Mouse (Mus musculus): ENCODE measurements at regions not wholly inside any gene's neighbourhood (a gene's known extent, or its start where the extent isn't known, plus 50 kb on each side); places are given as distances from the start of the nearest gene placed in this dataset.

DNA sequence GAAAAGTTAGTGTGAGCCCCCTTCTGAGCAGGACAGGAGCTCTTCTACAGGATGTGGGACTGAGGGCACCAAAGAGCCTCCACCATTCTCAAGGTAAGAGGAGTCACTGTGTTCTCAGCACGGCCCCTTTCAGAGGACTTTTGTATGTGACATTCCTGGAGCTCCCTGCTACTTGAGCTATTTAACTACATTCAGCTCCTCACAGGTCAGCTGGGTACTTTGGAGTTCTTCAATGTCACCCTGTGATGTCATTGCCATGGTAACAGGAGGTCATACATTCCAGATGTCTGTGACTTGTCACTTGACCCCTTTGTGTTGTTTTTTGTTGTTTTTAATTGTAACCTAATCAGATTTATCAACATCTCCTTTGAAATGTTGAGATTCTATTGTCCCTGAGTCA, 122.9 kb upstream of the Gm15217 start:
- 26% methylated on average over 1 of the region's 1 CpGs for WGBS
- Histone ChIP-seq H3K4me2 (ENCODE audit: low read depth, low read length) (no peak overlapping the region), H3K27ac (ENCODE audit: low read length) (no peak overlapping the region), H3K36me3 (ENCODE audit: control insufficient read depth, insufficient read depth) (no peaks in the 10 kb centered on the region), H3K27me3 (ENCODE audit: control insufficient read depth, insufficient read depth, low read length) (no peaks in the 10 kb centered on the region), H3K9me3 (replicated peaks; ENCODE audit: control insufficient read depth, low read length) (no peaks in the 10 kb centered on the region), H3K4me1 (ENCODE audit: control insufficient read depth, insufficient read depth, low read length) (peaks cover 3% of the 10 kb centered on the region; the same call in 1 of the 2 replicates), H3K9ac (ENCODE audit: low read length) (no peak overlapping the region), H3K4me3 (ENCODE audit: low read length) (no peak overlapping the region)
- ATAC-seq (replicated peaks; ENCODE audit: extremely low read depth, insufficient read depth, low FRiP score) = no peak; the same call in 1 of the 2 replicates

DNA sequence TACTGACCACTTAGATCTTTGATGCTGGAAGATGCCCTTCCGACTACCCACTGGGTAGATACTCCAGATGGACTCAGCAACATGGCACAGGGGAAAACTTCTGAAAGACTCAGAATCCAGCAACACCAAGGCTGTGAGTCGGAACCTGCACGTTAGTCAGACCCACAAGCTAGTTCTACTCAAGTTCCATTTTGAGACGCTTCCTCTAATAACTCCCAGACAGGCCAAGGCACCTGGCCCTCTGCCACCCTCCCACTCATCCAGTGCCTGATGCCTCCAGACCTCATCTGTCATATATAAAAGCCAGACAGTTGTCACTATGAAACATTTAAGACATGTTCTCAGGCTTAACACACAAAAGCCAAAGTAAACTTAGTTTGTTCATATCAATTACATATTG, 121.9 kb upstream of the Gm15217 start:
- H3K4me1 ChIP-seq (ENCODE audit: control insufficient read depth, insufficient read depth, low read length) = peaks cover 3% of the 10 kb centered on the region; the same call in 1 of the 2 replicates
- no peak for ATAC-seq (replicated peaks; ENCODE audit: extremely low read depth, insufficient read depth, low FRiP score)

DNA sequence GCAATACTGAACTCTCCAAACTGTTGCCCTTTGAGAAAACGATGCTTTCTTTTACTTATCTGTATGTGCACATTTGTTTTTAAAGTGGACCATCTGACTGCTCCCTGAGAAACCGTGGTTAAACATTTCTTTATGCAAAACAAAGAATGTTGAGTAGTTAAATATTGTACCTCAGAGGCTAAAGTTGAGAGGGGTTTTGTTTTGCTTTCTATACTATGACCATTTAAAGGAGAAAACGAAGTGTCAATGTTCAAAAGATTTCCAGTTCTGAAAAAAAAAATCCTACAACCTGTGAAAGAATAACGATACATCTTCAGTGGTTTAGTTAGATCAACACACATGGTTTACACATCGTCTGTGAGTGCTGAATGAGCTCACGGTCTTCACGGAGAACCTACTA, 120.7 kb upstream of the Gm15217 start:
- WGBS = 62% methylated on average over 7 of the region's 7 CpGs
- H3K36me3 ChIP-seq (ENCODE audit: control insufficient read depth, insufficient read depth) = no peaks in the 10 kb centered on the region
- no peak overlapping the region for H3K27ac ChIP-seq (ENCODE audit: low read length)
- no peaks in the 10 kb centered on the region for H3K9me3 ChIP-seq (replicated peaks; ENCODE audit: control insufficient read depth, low read length)
- peaks cover 3% of the 10 kb centered on the region; the same call in 1 of the 2 replicates for H3K4me1 ChIP-seq (ENCODE audit: control insufficient read depth, insufficient read depth, low read length)
- H3K4me3 ChIP-seq (ENCODE audit: low read length) = no peak overlapping the region
- no peaks in the 10 kb centered on the region for H3K27me3 ChIP-seq (ENCODE audit: control insufficient read depth, insufficient read depth, low read length)
- no peak for ATAC-seq (replicated peaks; ENCODE audit: extremely low read depth, insufficient read depth, low FRiP score)
- H3K9ac ChIP-seq (ENCODE audit: low read length) = no peak overlapping the region
- H3K4me2 ChIP-seq (ENCODE audit: low read depth, low read length) = no peak overlapping the region

More for the DNA sequence above, 121.9 kb upstream of the Gm15217 start:
- no peak overlapping the region for H3K9ac ChIP-seq (ENCODE audit: low read length)
- no peaks in the 10 kb centered on the region for H3K27me3 ChIP-seq (ENCODE audit: control insufficient read depth, insufficient read depth, low read length)
- no peak overlapping the region for H3K4me2 ChIP-seq (ENCODE audit: low read depth, low read length)
- H3K36me3 ChIP-seq (ENCODE audit: control insufficient read depth, insufficient read depth) = no peaks in the 10 kb centered on the region
- H3K9me3 ChIP-seq (replicated peaks; ENCODE audit: control insufficient read depth, low read length) = no peaks in the 10 kb centered on the region
- no peak overlapping the region for H3K4me3 ChIP-seq (ENCODE audit: low read length)
- no peak overlapping the region for H3K27ac ChIP-seq (ENCODE audit: low read length)
- WGBS = 35% methylated on average over 4 of the region's 4 CpGs

DNA sequence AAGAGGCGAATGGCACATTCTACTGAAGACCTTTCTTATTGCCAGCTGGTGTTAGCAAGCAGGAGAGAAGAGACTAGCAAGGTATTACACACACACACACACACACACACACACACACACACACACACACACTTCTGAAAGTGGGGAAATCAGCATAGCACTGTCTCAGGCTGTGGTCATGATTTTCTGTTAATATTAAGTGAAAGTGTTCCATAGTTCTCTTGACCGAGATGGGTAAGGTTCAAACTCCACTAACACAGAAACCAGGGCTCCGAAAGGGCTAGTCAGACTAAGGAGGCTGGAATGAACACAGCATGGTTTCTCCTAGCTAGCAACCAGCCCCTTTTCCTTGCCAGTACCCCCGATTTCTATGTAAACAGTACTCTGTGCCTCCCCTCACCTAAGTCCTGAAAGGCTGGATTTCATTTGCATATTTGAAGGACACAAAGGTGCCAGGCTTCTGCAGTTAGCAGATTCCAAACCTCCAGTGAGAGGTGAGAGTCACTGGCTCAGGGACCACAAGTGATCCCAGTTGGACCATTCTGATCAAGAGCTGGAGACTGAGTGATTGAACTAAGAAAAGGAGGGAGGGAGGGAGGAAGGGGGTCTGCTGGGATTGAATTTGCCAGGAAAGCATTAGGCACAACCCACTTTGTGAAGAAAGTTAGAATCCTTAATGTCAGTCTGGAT, 118.8 kb upstream of the Gm15217 start:
- ATAC-seq (replicated peaks; ENCODE audit: extremely low read depth, insufficient read depth, low FRiP score) = no peak
- Histone ChIP-seq H3K4me3 (ENCODE audit: low read length) (no peak overlapping the region), H3K4me2 (ENCODE audit: low read depth, low read length) (no peak overlapping the region)

DNA sequence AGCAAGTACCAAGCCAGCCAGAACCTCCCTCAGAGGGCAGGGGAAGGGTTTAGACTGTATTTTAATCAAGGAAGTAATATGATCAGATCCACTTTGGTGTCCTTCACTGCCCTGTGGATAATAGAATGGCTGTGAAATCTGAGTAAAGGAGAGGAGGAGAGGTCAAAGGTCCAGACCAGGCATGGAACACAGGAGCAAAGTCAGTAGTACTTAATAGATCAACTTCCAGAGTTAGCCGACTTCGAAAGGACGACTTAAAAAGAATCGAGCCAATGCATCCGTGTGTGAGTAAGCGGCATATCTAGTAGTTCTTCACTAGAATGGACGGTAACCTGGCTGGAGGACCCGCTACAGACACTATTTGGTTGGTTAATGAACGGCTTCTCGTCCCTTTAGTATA, 103.8 kb upstream of the Gm15217 start:
- ATAC-seq (replicated peaks; ENCODE audit: extremely low read depth, insufficient read depth, low FRiP score) = no peak
- Histone ChIP-seq H3K9ac (ENCODE audit: low read length) (no peak overlapping the region), H3K27ac (ENCODE audit: low read length) (no peak overlapping the region), H3K27me3 (ENCODE audit: control insufficient read depth, insufficient read depth, low read length) (no peaks in the 10 kb centered on the region), H3K36me3 (ENCODE audit: control insufficient read depth, insufficient read depth) (no peaks in the 10 kb centered on the region), H3K4me1 (ENCODE audit: control insufficient read depth, insufficient read depth, low read length) (no peaks in the 10 kb centered on the region), H3K4me3 (ENCODE audit: low read length) (no peak overlapping the region), H3K4me2 (ENCODE audit: low read depth, low read length) (no peak overlapping the region), H3K9me3 (replicated peaks; ENCODE audit: control insufficient read depth, low read length) (no peaks in the 10 kb centered on the region)
- 94% methylated on average over 10 of the region's 10 CpGs for WGBS

More for the DNA sequence above, 118.8 kb upstream of the Gm15217 start:
- H3K27me3 ChIP-seq (ENCODE audit: control insufficient read depth, insufficient read depth, low read length) = no peaks in the 10 kb centered on the region
- no peaks in the 10 kb centered on the region for H3K36me3 ChIP-seq (ENCODE audit: control insufficient read depth, insufficient read depth)
- H3K9me3 ChIP-seq (replicated peaks; ENCODE audit: control insufficient read depth, low read length) = no peaks in the 10 kb centered on the region
- no peak overlapping the region for H3K9ac ChIP-seq (ENCODE audit: low read length)
- H3K4me1 ChIP-seq (ENCODE audit: control insufficient read depth, insufficient read depth, low read length) = peaks cover 3% of the 10 kb centered on the region; the same call in 1 of the 2 replicates
- H3K27ac ChIP-seq (ENCODE audit: low read length) = no peak overlapping the region
- 86% methylated on average over 4 of the region's 4 CpGs for WGBS

DNA sequence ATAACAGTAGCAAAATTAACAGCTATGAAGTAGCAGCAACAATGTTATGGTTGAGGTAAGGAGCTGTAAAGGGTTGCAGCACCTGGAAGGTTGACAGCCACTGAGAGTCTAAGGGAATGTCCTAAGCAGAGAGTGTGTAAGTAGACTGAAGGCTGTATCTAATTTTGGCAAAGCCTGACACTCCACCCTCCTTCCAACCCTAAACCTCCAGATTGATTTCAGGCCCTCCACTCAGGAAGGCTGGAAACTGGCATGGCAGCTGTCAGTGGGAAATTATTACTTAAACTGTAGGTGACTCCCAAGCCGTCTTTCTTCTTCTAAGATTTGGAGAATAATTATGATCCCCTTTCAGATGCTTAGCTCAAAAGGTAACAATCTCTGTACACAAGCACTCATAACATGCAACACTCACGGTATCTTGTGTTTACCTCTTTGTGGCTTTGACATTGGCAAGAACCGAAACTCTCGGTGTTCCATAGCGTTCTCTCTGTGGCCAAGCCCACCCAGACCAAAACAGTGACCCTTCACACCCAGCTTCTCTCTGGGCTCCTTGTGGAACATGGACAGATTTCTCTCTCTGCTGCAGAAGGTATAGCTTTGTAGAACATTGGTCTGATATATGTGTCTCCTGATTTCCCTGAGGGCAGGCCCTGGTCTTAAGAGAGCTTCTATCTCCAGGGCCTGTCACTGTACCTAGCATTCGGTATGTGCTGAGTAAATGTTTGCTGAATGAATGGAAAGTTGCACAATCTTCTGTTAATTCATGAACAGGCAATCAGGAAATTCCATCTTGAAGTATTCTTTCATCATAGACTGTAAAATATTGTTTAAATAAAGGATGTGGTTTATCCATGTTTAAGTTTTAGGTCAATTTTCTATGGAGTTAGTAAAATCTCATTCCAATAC, 102.0 kb upstream of the Gm15217 start:
- no peaks in the 10 kb centered on the region for H3K27me3 ChIP-seq (ENCODE audit: control insufficient read depth, insufficient read depth, low read length)
- no peak overlapping the region for H3K9ac ChIP-seq (ENCODE audit: low read length)
- ATAC-seq (replicated peaks; ENCODE audit: extremely low read depth, insufficient read depth, low FRiP score) = no peak
- WGBS = 79% methylated on average over 6 of the region's 6 CpGs
- no peak overlapping the region for H3K27ac ChIP-seq (ENCODE audit: low read length)
- H3K9me3 ChIP-seq (replicated peaks; ENCODE audit: control insufficient read depth, low read length) = no peaks in the 10 kb centered on the region
- H3K4me3 ChIP-seq (ENCODE audit: low read length) = no peak overlapping the region
- H3K36me3 ChIP-seq (ENCODE audit: control insufficient read depth, insufficient read depth) = no peaks in the 10 kb centered on the region
- no peak overlapping the region for H3K4me2 ChIP-seq (ENCODE audit: low read depth, low read length)
- no peaks in the 10 kb centered on the region for H3K4me1 ChIP-seq (ENCODE audit: control insufficient read depth, insufficient read depth, low read length)

DNA sequence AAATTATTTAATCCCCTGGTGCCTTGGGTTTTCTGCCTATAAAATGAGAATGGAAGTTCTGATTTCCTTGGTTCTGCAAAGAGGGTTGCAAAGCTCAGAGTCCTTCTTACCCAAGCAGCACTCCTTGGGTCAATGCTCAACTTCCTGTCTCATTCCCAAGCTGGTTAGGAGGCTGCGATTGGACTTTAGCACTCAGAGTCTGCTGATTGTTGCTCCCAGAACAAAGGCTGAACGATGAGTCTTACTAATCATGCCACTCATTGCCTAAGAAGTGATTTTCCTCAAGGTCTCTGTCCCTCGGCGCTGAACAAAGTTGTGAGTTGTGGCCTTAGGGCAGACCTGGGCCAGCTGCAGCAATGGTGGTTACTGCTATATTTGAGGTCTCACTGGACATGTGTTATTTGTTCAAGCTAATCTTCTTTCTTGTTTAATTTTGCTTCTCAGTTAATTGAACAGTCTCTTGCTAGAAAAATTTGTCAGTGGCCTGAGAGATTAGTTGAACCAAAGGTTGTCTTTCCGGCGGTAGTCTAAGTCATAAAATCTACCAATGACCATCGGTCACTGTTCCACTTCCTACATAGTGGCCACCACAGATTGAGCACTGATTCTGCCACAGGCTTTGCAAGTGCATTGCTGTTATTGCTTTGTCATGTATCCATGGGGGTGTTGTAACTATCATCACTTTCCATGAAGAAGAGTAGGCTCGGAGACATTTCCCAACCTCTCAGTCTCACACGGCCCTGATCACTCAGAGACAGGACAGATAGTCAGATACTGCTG, 101.2 kb upstream of the Gm15217 start:
- H3K4me2 ChIP-seq (ENCODE audit: low read depth, low read length) = no peak overlapping the region
- H3K27ac ChIP-seq (ENCODE audit: low read length) = no peak overlapping the region
- H3K4me3 ChIP-seq (ENCODE audit: low read length) = no peak overlapping the region
- H3K4me1 ChIP-seq (ENCODE audit: control insufficient read depth, insufficient read depth, low read length) = no peaks in the 10 kb centered on the region
- H3K27me3 ChIP-seq (ENCODE audit: control insufficient read depth, insufficient read depth, low read length) = no peaks in the 10 kb centered on the region
- H3K9me3 ChIP-seq (replicated peaks; ENCODE audit: control insufficient read depth, low read length) = no peaks in the 10 kb centered on the region
- no peak for ATAC-seq (replicated peaks; ENCODE audit: extremely low read depth, insufficient read depth, low FRiP score)
- H3K36me3 ChIP-seq (ENCODE audit: control insufficient read depth, insufficient read depth) = no peaks in the 10 kb centered on the region
- WGBS = 84% methylated on average over 9 of the region's 9 CpGs
- H3K9ac ChIP-seq (ENCODE audit: low read length) = no peak overlapping the region

DNA sequence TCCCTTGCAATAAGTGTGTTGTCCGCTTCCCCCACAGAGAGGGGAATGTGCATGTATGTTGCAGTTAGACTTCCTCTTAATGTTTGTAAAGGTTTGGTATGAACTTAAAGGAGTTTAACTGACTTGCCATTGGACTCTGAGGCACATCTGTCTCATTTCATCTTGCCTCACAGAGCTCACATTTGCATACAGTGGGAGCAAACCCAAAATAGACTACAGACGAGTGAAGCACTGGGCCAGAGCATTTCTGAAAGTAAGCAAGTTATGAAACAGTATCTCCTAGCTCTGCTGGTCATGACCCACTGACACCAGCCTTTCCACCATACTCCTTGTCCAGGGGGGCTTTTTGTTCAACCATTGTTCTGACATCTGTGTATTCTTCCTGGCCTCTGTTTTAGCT, 86.8 kb upstream of the Gm15217 start:
- peaks cover 4% of the 10 kb centered on the region for H3K9me3 ChIP-seq (replicated peaks; ENCODE audit: control insufficient read depth, low read length)
- peaks cover 10% of the 10 kb centered on the region for H3K4me1 ChIP-seq (ENCODE audit: control insufficient read depth, insufficient read depth, low read length)
- H3K4me3 ChIP-seq (ENCODE audit: low read length) = no peak overlapping the region
- no peak overlapping the region for H3K27ac ChIP-seq (ENCODE audit: low read length)
- no peak for ATAC-seq (replicated peaks; ENCODE audit: extremely low read depth, insufficient read depth, low FRiP score)
- WGBS = 45% methylated on average over 2 of the region's 2 CpGs
- H3K9ac ChIP-seq (ENCODE audit: low read length) = no peak overlapping the region
- no peaks in the 10 kb centered on the region for H3K27me3 ChIP-seq (ENCODE audit: control insufficient read depth, insufficient read depth, low read length)
- H3K4me2 ChIP-seq (ENCODE audit: low read depth, low read length) = no peak overlapping the region
- no peaks in the 10 kb centered on the region for H3K36me3 ChIP-seq (ENCODE audit: control insufficient read depth, insufficient read depth)

Data from heart, embryonic 16.5 days (tissue).